Mouse (Mus musculus) forebrain, embryonic 11.5 days (tissue): ENCODE measurements around the gene Cbll1. TPM values are rescaled to one million over a fixed set of nuclear protein-coding genes. Genes with fewer than 3 reads are reported as not detected.
A peak's percentile ranks its signal among the peaks of the same experiment; 100 is the strongest.
"Not testable (repeated sequence)": the region's sequence is repeated elsewhere in the genome, so short reads cannot be mapped to it uniquely, and the experiment has no call there.

ENCODE experiments used
- ATAC-seq: fragments of 200-750 bp; cut with Nextera tagmentation; replicated peaks from 2 replicates; pipeline ENCODE4 v1.8.0; 2017; ENCODE audit warnings: moderate TSS enrichment; ENCODE audit not compliant: low FRiP score
- DNase-seq: peaks from one replicate; pipeline ENCODE4 v3.0.0-alpha.2; 2017; ENCODE audit warnings: low spot score
- H3K27ac ChIP-seq: fragments of 300-500 bp; sonication (generic); 2 replicates; pipeline ENCODE4 v1.5.1; 2014; ENCODE audit warnings: low read depth, low read length
- H3K27me3 ChIP-seq: fragments of 300-500 bp; sonication (generic); 2 replicates; pipeline ENCODE4 v1.6.1; 2014; ENCODE audit warnings: mild to moderate bottlenecking, low read length, mixed read lengths; ENCODE audit not compliant: control insufficient read depth, insufficient read depth
- H3K36me3 ChIP-seq: fragments of 300-500 bp; sonication (generic); 2 replicates; pipeline ENCODE4 v1.6.1; 2014; ENCODE audit warnings: mild to moderate bottlenecking, low read length, moderate library complexity, mixed read lengths; ENCODE audit not compliant: control insufficient read depth, insufficient read depth
- H3K4me1 ChIP-seq: fragments of 300-500 bp; sonication (generic); replicated peaks from 2 replicates; pipeline ENCODE4 v1.6.1; 2014; ENCODE audit warnings: low read length, mixed read lengths; ENCODE audit not compliant: control insufficient read depth, insufficient read depth
- H3K4me2 ChIP-seq: fragments of 300-500 bp; sonication (generic); 2 replicates; pipeline ENCODE4 v1.6.1; 2014; ENCODE audit warnings: low read depth, mild to moderate bottlenecking, low read length, moderate library complexity, mixed read lengths; ENCODE audit not compliant: severe bottlenecking
- H3K4me3 ChIP-seq: fragments of 300-500 bp; sonication (generic); 2 replicates; pipeline ENCODE4 v1.5.1; 2014; ENCODE audit warnings: low read depth, low read length
- H3K9ac ChIP-seq: fragments of 300-500 bp; sonication (generic); 2 replicates; pipeline ENCODE4 v1.6.1; 2014; ENCODE audit warnings: low read length
- H3K9me3 ChIP-seq: fragments of 300-500 bp; sonication (generic); 2 replicates; pipeline ENCODE4 v1.6.1; 2016; ENCODE audit warnings: low read length, mixed read lengths; ENCODE audit not compliant: control insufficient read depth
- WGBS: fragments of 180-500 bp; shearing (Covaris S2); extraction: QIAGEN DNeasy Blood & Tissue Kit; methylation state at CpG from one replicate; pipeline ENCODE4 v1.1.7; 2014; 5-methylcytosine and 5-hydroxymethylcytosine counted together
- polyA plus RNA-seq: library from polyadenylated mRNA; unstranded; fragments of >200 nt; fragmentation: Nextera tagmentation; extraction: Ambion mirVana; gene quantifications from 2 replicates; pipeline ENCODE4 v1.2.1, GENCODE M21; 2014

The Cbll1 gene
- polyA plus RNA-seq, 1 experiment from 2014 or later: 26.5 TPM

- Histone ChIP-seq H3K4me3 (no peak overlapping the region), H3K9ac (no peak overlapping the region), H3K27me3 (no peaks in the 10 kb centered on the region), H3K4me2 (no peak overlapping the region), H3K4me1 (no peaks in the 10 kb centered on the region), H3K9me3 (no peaks in the 10 kb centered on the region), H3K36me3 (no peaks in the 10 kb centered on the region), H3K27ac (no peak overlapping the region)
- whole genome bisulfite sequencing: 41% methylated on average over 6 of the region's 6 CpGs
- ATAC-seq (no peak), DNase-seq (no peak)
Observed at GRCm38 (mm10) chr12:31507718-31508364, 8.4 kb upstream of the Cbll1 start.

GRCm38 (mm10) chr12:31503211-31503610 is 3.8 kb upstream of the Cbll1 start:
- ATAC-seq (no peak), DNase-seq (no peak)

DNA sequence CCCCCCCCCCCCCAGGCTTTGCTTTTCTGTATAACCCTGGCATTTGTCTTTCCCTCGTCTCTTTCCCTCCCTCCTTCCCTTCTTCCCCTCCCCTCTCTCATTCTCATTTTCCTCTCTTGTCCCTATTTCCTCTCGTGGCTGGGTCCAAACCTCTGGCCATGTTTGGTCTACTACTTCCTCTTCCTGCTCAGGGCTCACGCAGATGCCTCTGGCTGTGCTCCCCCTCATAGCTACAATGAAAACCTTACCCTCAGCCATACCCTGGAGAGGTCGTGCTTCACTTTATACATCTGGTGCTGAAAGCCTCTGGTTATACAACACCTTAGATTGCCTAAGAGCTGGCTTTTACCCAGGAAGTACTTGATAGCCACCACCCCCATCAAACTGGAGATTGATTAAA is 1.9 kb upstream of the Cbll1 start:
- no peak overlapping the region for H3K4me2 ChIP-seq
- 83% methylated on average over 4 of the region's 4 CpGs for WGBS
- ATAC-seq: no peak

More at GRCm38 (mm10) chr12:31503211-31503610, 3.8 kb upstream of the Cbll1 start:
- H3K9ac ChIP-seq: no peak overlapping the region
- H3K36me3 ChIP-seq: no peaks in the 10 kb centered on the region
- no peaks in the 10 kb centered on the region for H3K9me3 ChIP-seq
- H3K4me1 ChIP-seq: no peaks in the 10 kb centered on the region
- H3K4me3 ChIP-seq: no peak overlapping the region
- no peak overlapping the region for H3K27ac ChIP-seq
- no peaks in the 10 kb centered on the region for H3K27me3 ChIP-seq
- no peak overlapping the region for H3K4me2 ChIP-seq

DNA sequence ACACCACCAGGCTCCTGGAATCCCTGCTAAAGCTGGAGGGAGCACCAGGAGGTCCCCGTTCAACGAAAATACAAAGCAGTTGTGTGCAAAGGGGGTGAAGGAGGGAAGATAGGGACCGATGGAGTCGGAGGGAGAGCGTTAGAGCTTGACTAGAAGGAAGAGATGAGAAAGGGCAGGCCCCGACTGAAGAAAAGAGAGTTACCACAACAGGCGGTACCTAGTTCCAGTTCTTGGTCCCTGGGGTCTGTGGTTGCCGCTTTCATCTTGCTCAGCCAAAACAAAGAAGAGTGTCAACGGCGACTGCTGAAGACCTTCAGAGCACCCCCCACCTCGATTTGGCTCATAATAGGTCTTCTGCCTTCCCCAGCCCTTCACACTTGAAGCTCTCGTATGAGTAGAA is 780 bp upstream of the Cbll1 start:
- no peak for DNase-seq
- Histone ChIP-seq H3K9ac (peak overlapping the region; percentile 88), H3K4me2 (peak overlapping the region; percentile 79), H3K36me3 (no peaks in the 10 kb centered on the region), H3K27ac (peak overlapping the region; percentile 71; the same call in 1 of the 2 replicates), H3K4me1 (no peaks in the 10 kb centered on the region), H3K4me3 (peak overlapping the region; percentile 80), H3K9me3 (no peaks in the 10 kb centered on the region), H3K27me3 (no peaks in the 10 kb centered on the region)
- no peak for ATAC-seq
- 5% methylated on average over 12 of the region's 12 CpGs for WGBS

More for the DNA sequence above, 1.9 kb upstream of the Cbll1 start:
- H3K27me3 ChIP-seq: no peaks in the 10 kb centered on the region
- H3K4me3 ChIP-seq: no peak overlapping the region
- no peaks in the 10 kb centered on the region for H3K4me1 ChIP-seq
- DNase-seq: no peak
- H3K9ac ChIP-seq: no peak overlapping the region
- H3K27ac ChIP-seq: no peak overlapping the region
- no peaks in the 10 kb centered on the region for H3K9me3 ChIP-seq
- H3K36me3 ChIP-seq: no peaks in the 10 kb centered on the region

GRCm38 (mm10) chr12:31498936-31499313 is 491 bp downstream of the Cbll1 start:
- under 1% methylated on average over 25 of the region's 25 CpGs for WGBS
- ATAC-seq: no peak

DNA sequence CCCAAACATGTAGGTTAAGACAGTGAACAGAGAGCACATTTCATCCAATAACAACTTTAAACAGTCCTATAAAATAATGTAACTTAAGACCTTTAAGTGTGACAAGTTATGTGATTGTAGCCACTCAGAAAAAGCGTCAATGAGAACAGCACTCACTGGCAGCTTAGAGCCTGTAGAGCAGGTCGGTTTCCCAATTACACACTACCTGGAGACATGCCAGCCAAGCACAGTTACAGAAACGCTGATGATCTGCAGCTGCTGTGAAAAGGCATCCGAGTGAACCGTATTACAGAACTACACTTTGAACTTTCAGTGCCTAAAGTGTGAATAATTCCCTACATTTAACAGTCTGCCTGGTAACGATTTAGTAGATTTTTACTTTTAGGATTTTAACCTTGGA is 13.0 kb downstream of the Cbll1 start:
- 86% methylated on average over 6 of the region's 6 CpGs for WGBS
- Histone ChIP-seq H3K36me3 (peaks cover 5% of the 10 kb centered on the region; the same call in 1 of the 2 replicates), H3K27me3 (no peaks in the 10 kb centered on the region), H3K4me2 (no peak overlapping the region), H3K4me1 (no peaks in the 10 kb centered on the region), H3K27ac (no peak overlapping the region), H3K9me3 (no peaks in the 10 kb centered on the region), H3K4me3 (no peak overlapping the region), H3K9ac (no peak overlapping the region)
- ATAC-seq: no peak
- no peak for DNase-seq

More at GRCm38 (mm10) chr12:31498936-31499313, 491 bp downstream of the Cbll1 start:
- Histone ChIP-seq H3K4me3 (peak overlapping the region; percentile 80), H3K9me3 (no peaks in the 10 kb centered on the region), H3K4me1 (no peaks in the 10 kb centered on the region), H3K4me2 (peak overlapping the region; percentile 59), H3K9ac (peak overlapping the region; percentile 88), H3K27me3 (no peaks in the 10 kb centered on the region), H3K36me3 (no peaks in the 10 kb centered on the region; the same call in 1 of the 2 replicates), H3K27ac (no peak overlapping the region)
- no peak for DNase-seq

DNA sequence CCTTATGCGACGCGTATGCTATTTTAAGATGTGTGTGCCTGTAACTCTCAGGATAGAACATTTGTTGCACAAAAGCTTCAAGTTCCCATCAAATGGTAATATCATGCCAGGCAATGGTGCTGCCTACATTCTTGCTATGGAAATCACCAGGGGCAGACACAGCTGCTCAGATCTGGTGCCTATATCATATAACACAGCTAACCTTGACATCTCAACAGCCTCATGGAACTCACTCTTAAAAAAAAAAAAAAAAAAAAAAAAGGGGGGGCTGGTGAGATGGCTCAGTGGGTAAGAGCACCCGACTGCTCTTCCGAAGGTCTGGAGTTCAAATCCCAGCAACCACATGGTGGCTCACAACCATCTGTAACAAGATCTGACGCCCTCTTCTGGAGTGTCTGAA is 21.2 kb downstream of the Cbll1 start:
- H3K36me3 ChIP-seq, H3K27ac ChIP-seq, H3K4me3 ChIP-seq, H3K9me3 ChIP-seq, H3K4me1 ChIP-seq, H3K27me3 ChIP-seq, H3K4me2 ChIP-seq, H3K9ac ChIP-seq, ATAC-seq, DNase-seq: not testable (repeated sequence)
- 87% methylated on average over 4 of the region's 6 CpGs for whole genome bisulfite sequencing

GRCm38 (mm10) chr12:31462615-31463014 is 36.8 kb downstream of the Cbll1 start:
- DNase-seq: no peak
- no peaks in the 10 kb centered on the region for H3K9me3 ChIP-seq
- 84% methylated on average over 4 of the region's 4 CpGs for WGBS

DNA sequence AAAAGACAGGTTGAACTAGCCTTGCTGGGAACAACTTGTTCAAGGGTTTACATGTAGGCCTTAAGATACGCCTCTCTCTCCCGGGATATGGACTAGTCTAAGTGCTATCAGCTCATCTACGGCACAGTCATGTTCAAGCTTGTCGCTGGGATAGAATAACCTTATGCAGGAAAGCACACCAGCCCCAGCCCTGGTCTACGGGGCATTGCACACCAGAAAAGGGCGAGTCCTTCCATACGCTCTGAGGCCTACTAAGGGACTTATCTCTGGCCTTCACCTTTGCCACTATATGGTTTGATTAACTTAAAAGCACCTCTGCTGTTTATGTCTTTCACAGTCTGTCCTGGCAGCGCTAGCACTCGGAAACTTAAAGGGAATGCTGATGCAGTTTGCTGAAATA is 38.0 kb downstream of the Cbll1 start:
- no peaks in the 10 kb centered on the region for H3K36me3 ChIP-seq
- 94% methylated on average over 9 of the region's 9 CpGs for WGBS
- ATAC-seq: no peak
- H3K4me1 ChIP-seq: no peaks in the 10 kb centered on the region
- no peak overlapping the region for H3K4me3 ChIP-seq
- H3K9ac ChIP-seq: no peak overlapping the region
- no peak overlapping the region for H3K4me2 ChIP-seq
- H3K27ac ChIP-seq: no peak overlapping the region
- no peaks in the 10 kb centered on the region for H3K9me3 ChIP-seq
- no peak for DNase-seq
- H3K27me3 ChIP-seq: no peaks in the 10 kb centered on the region

More at GRCm38 (mm10) chr12:31462615-31463014, 36.8 kb downstream of the Cbll1 start:
- no peaks in the 10 kb centered on the region for H3K4me1 ChIP-seq
- H3K9ac ChIP-seq: no peak overlapping the region
- H3K36me3 ChIP-seq: no peaks in the 10 kb centered on the region
- H3K4me2 ChIP-seq: no peak overlapping the region
- no peak overlapping the region for H3K27ac ChIP-seq
- no peak for ATAC-seq
- no peaks in the 10 kb centered on the region for H3K27me3 ChIP-seq
- H3K4me3 ChIP-seq: no peak overlapping the region
